Mouse (Mus musculus): Measurements from ENCODE around the gene Fam120b.

GRCm38 (mm10) chr17:15388892-15389291, 7.1 kb upstream of the Fam120b start:
- TF ChIP-seq CTCF (IDR thresholded peaks at IDR 0.05; ENCODE audit: low read depth), result no peak
- TF ChIP-seq EP300 (IDR thresholded peaks at IDR 0.05; ENCODE audit: low read depth), result no peak
